Comparison of ENCODE assay signal across 8 mouse cellular contexts in genomic region chr11:72215410-72215797, GRCm38 (mm10). TPM values are rescaled to one million over a fixed set of nuclear protein-coding genes. Genes with fewer than 3 reads are reported as not detected.
DNase-seq lines count a peak whose midpoint lies in the region; ATAC-seq lines count a peak whose summit lies in the region.

Gene Med31, minus strand, starts transcription at chr11:72215592.

- peak within 1 kb of the TSS; percentile 93 for H3K4me2 ChIP-seq in embryonic facial prominence, embryonic 13.5 days
- peak within 1 kb of the TSS; percentile 93 for H3K4me2 ChIP-seq in limb, embryonic 15.5 days
- peak within 1 kb of the TSS; percentile 84 for H3K4me2 ChIP-seq in midbrain, embryonic 16.5 days (ENCODE audit: low read length)

- no peaks in the 10 kb centered on the region for H3K9me3 ChIP-seq in embryonic facial prominence, embryonic 13.5 days
- H3K9me3 ChIP-seq in limb, embryonic 15.5 days, result no peaks in the 10 kb centered on the region
- no peaks in the 10 kb centered on the region for H3K9me3 ChIP-seq in midbrain, embryonic 16.5 days (replicated peaks; ENCODE audit: control insufficient read depth, low read length, poor library complexity, severe bottlenecking)

- H3K4me3 ChIP-seq in embryonic facial prominence, embryonic 13.5 days, result peak within 1 kb of the TSS; percentile 63
- H3K4me3 ChIP-seq in limb, embryonic 15.5 days, result peak within 1 kb of the TSS; percentile 70
- H3K4me3 ChIP-seq in midbrain, embryonic 16.5 days (ENCODE audit: low read depth, low read length), result peak within 1 kb of the TSS; percentile 83

- H3K27me3 ChIP-seq in embryonic facial prominence, embryonic 13.5 days, result no peaks in the 10 kb centered on the region
- no peaks in the 10 kb centered on the region for H3K27me3 ChIP-seq in limb, embryonic 15.5 days
- no peaks in the 10 kb centered on the region for H3K27me3 ChIP-seq in midbrain, embryonic 16.5 days (ENCODE audit: control insufficient read depth, insufficient read depth, low read depth, low read length)

- ATAC-seq in embryonic facial prominence, embryonic 13.5 days (ENCODE audit: insufficient number of reproducible peaks, insufficient read depth, low FRiP score, low TSS enrichment, low read depth), result peak; percentile 59
- ATAC-seq in limb, embryonic 15.5 days (ENCODE audit: insufficient number of reproducible peaks, low FRiP score, low TSS enrichment, low read depth), result peak; percentile 84
- ATAC-seq in midbrain, embryonic 16.5 days, result peak; percentile 94

- H3K27ac ChIP-seq in embryonic facial prominence, embryonic 13.5 days, result peak within 1 kb of the TSS; percentile 68
- H3K27ac ChIP-seq in limb, embryonic 15.5 days, result peak within 1 kb of the TSS; percentile 76
- peak within 1 kb of the TSS; percentile 82 for H3K27ac ChIP-seq in midbrain, embryonic 16.5 days (ENCODE audit: low read length)

- DNase-seq in urinary bladder, adult 2 months (ENCODE audit: low spot score), result peak; percentile 69
- no peak for DNase-seq in urinary bladder, postnatal 10 days (ENCODE audit: low spot score)
- DNase-seq in heart, adult 9 months (ENCODE audit: low spot score in 2 of 2), result peak; percentile 74 to 75
- peak; percentile 92 for DNase-seq in kidney, adult 9 months
- peak; percentile 34 to 45 for DNase-seq in spleen, postnatal 14 days (ENCODE audit: low spot score in 2 of 2)

- 3% methylated on average over 29 of the region's 29 CpGs for WGBS in embryonic facial prominence, embryonic 13.5 days
- 1% methylated on average over 29 of the region's 29 CpGs for WGBS in limb, embryonic 15.5 days
- WGBS in midbrain, embryonic 16.5 days, result 2% methylated on average over 29 of the region's 29 CpGs

- H3K4me1 ChIP-seq in embryonic facial prominence, embryonic 13.5 days, result peaks cover 21% of the 10 kb centered on the region
- H3K4me1 ChIP-seq in limb, embryonic 15.5 days, result peaks cover 13% of the 10 kb centered on the region
- H3K4me1 ChIP-seq in midbrain, embryonic 16.5 days (ENCODE audit: control insufficient read depth, insufficient read depth, low read length), result peaks cover 28% of the 10 kb centered on the region

- peaks cover 29% of the 10 kb centered on the region for H3K36me3 ChIP-seq in embryonic facial prominence, embryonic 13.5 days
- peaks cover 20% of the 10 kb centered on the region for H3K36me3 ChIP-seq in limb, embryonic 15.5 days
- H3K36me3 ChIP-seq in midbrain, embryonic 16.5 days (ENCODE audit: control insufficient read depth, insufficient read depth, low read length), result peaks cover 4% of the 10 kb centered on the region

- peak within 1 kb of the TSS; percentile 84 for H3K9ac ChIP-seq in embryonic facial prominence, embryonic 13.5 days
- peak within 1 kb of the TSS; percentile 63 for H3K9ac ChIP-seq in limb, embryonic 15.5 days
- H3K9ac ChIP-seq in midbrain, embryonic 16.5 days (ENCODE audit: low read depth, low read length), result peak within 1 kb of the TSS; percentile 86

RNA-seq across cellular contexts. Expression of gene Med31, which starts in this region (rescaled TPM):
- polyA plus RNA-seq in urinary bladder, adult 2 months (2012; rRNA removed), result 17.7 and 25.5 TPM in 2 replicates
- 50.3 and 55.3 TPM in 2 replicates for polyA plus RNA-seq in embryonic facial prominence, embryonic 13.5 days (2015; fragmentation: Nextera tagmentation; extraction: Ambion mirVana)
- 36.6 and 40.0 TPM in 2 replicates for polyA plus RNA-seq in limb, embryonic 15.5 days (2015; fragmentation: Nextera tagmentation; extraction: Ambion mirVana)
- 53.2 and 55.9 TPM in 2 replicates for polyA plus RNA-seq in midbrain, embryonic 16.5 days (2015; fragmentation: Nextera tagmentation; extraction: Ambion mirVana)
